Mouse (Mus musculus): ENCODE measurements around the gene Slc35b2.

Gene Slc35b2

GRCm38 (mm10) chr17:45563655-45564530 lies at the start of gene Slc35b2:
Gene Slc35b2 (plus strand): TSS chr17:45563874.
- DNase-seq (ENCODE audit: low read depth, low spot score) = peak; percentile 96

GRCm38 (mm10) chr17:45515204-45515726 lies 48.4 kb upstream of the Slc35b2 start:
- no peak for DNase-seq (ENCODE audit: low read depth, low spot score)

GRCm38 (mm10) chr17:45515806-45516205 lies 47.9 kb upstream of the Slc35b2 start:
- DNase-seq (ENCODE audit: low read depth, low spot score) = peak; percentile 17

- DNase-seq (ENCODE audit: low read depth, low spot score) = peak; percentile 83
These were observed 47.2 kb upstream of the Slc35b2 start for GRCm38 (mm10) chr17:45516488-45516887.

- no peak for DNase-seq (ENCODE audit: low read depth, low spot score)
These were observed 46.5 kb upstream of the Slc35b2 start for GRCm38 (mm10) chr17:45517135-45517534.

GRCm38 (mm10) chr17:45517549-45518215 lies 46.0 kb upstream of the Slc35b2 start:
- DNase-seq (ENCODE audit: low read depth, low spot score) = no peak

- no peak for DNase-seq (ENCODE audit: low read depth, low spot score)
These were observed 44.8 kb upstream of the Slc35b2 start for GRCm38 (mm10) chr17:45518766-45519475.

- no peak for DNase-seq (ENCODE audit: low read depth, low spot score)
These were observed 43.5 kb upstream of the Slc35b2 start for GRCm38 (mm10) chr17:45520136-45520535.

GRCm38 (mm10) chr17:45523263-45523662 lies 40.4 kb upstream of the Slc35b2 start, which contains the start of gene Tcte1:
Gene Tcte1 (plus strand): TSS chr17:45523434.
- DNase-seq (ENCODE audit: low read depth, low spot score) = no peak

GRCm38 (mm10) chr17:45524961-45525360 lies 38.7 kb upstream of the Slc35b2 start:
- DNase-seq (ENCODE audit: low read depth, low spot score) = no peak

- DNase-seq (ENCODE audit: low read depth, low spot score) = no peak
These were observed 37.1 kb upstream of the Slc35b2 start for GRCm38 (mm10) chr17:45526571-45526970.

GRCm38 (mm10) chr17:45530346-45530782 lies 33.3 kb upstream of the Slc35b2 start:
- DNase-seq (ENCODE audit: low read depth, low spot score) = no peak

- no peak for DNase-seq (ENCODE audit: low read depth, low spot score)
These were observed 30.8 kb upstream of the Slc35b2 start for GRCm38 (mm10) chr17:45532896-45533295.

GRCm38 (mm10) chr17:45536264-45536663 lies 27.4 kb upstream of the Slc35b2 start:
- DNase-seq (ENCODE audit: low read depth, low spot score) = no peak

- no peak for DNase-seq (ENCODE audit: low read depth, low spot score)
These were observed 25.3 kb upstream of the Slc35b2 start for GRCm38 (mm10) chr17:45538394-45538793.

- no peak for DNase-seq (ENCODE audit: low read depth, low spot score)
These were observed 24.0 kb upstream of the Slc35b2 start for GRCm38 (mm10) chr17:45539664-45540063.

- DNase-seq (ENCODE audit: low read depth, low spot score) = no peak
These were observed 21.5 kb upstream of the Slc35b2 start for GRCm38 (mm10) chr17:45542129-45542528.

- DNase-seq (ENCODE audit: low read depth, low spot score) = no peak
These were observed 21.0 kb upstream of the Slc35b2 start for GRCm38 (mm10) chr17:45542705-45543104.

GRCm38 (mm10) chr17:45543115-45543514 lies 20.6 kb upstream of the Slc35b2 start:
- DNase-seq (ENCODE audit: low read depth, low spot score) = no peak

- DNase-seq (ENCODE audit: low read depth, low spot score) = no peak
These were observed 19.4 kb upstream of the Slc35b2 start for GRCm38 (mm10) chr17:45544001-45544872.

GRCm38 (mm10) chr17:45544873-45545277 lies 18.8 kb upstream of the Slc35b2 start:
- no peak for DNase-seq (ENCODE audit: low read depth, low spot score)
